Mouse (Mus musculus) forebrain, embryonic 13.5 days (tissue): ENCODE results near the gene Ddx54. TPM values are rescaled to one million over a fixed set of nuclear protein-coding genes. Genes with fewer than 3 reads are reported as not detected.

Source experiments
- ATAC-seq: fragments of 200-750 bp; cut with Nextera tagmentation; 2 replicates; pipeline ENCODE4 v1.8.0; 2017
- H3K27ac ChIP-seq: fragments of 300-500 bp; sonication (generic); 2 replicates; pipeline ENCODE4 v1.5.1; 2015; ENCODE audit warnings: inconsistent platforms, mild to moderate bottlenecking, moderate library complexity
- H3K27me3 ChIP-seq: fragments of 300-500 bp; sonication (generic); 2 replicates; pipeline ENCODE4 v1.6.1; 2015; ENCODE audit warnings: mild to moderate bottlenecking, inconsistent platforms
- H3K36me3 ChIP-seq: fragments of 300-500 bp; sonication (generic); 2 replicates; pipeline ENCODE4 v1.6.1; 2015; ENCODE audit warnings: mild to moderate bottlenecking, inconsistent platforms; ENCODE audit not compliant: poor library complexity, severe bottlenecking
- H3K4me1 ChIP-seq: fragments of 300-500 bp; sonication (generic); 2 replicates; pipeline ENCODE4 v1.6.1; 2015; ENCODE audit warnings: inconsistent platforms
- H3K4me2 ChIP-seq: fragments of 300-500 bp; sonication (generic); 2 replicates; pipeline ENCODE4 v1.6.1; 2015; ENCODE audit warnings: inconsistent platforms, mild to moderate bottlenecking, moderate library complexity
- H3K4me3 ChIP-seq: fragments of 300-500 bp; sonication (generic); 2 replicates; pipeline ENCODE4 v1.5.1; 2015; ENCODE audit warnings: mild to moderate bottlenecking, inconsistent platforms
- H3K9ac ChIP-seq: fragments of 300-500 bp; sonication (generic); 2 replicates; pipeline ENCODE4 v1.6.1; 2015; ENCODE audit warnings: mild to moderate bottlenecking, inconsistent platforms
- H3K9me3 ChIP-seq: fragments of 300-500 bp; sonication (generic); replicated peaks from 2 replicates; pipeline ENCODE4 v1.6.1; 2016; ENCODE audit warnings: inconsistent platforms
- WGBS: fragments of 180-500 bp; shearing (Covaris S2); methylation state at CpG from one replicate; pipeline ENCODE4 v1.1.7; 2015; 5-methylcytosine and 5-hydroxymethylcytosine counted together
- polyA plus RNA-seq: library from polyadenylated mRNA; unstranded; fragments of >200 nt; fragmentation: Nextera tagmentation; extraction: Ambion mirVana; gene quantifications from 2 replicates; pipeline ENCODE4 v1.2.1, GENCODE M21; 2015

Gene Ddx54
- polyA plus RNA-seq, 1 experiment from 2014 or later = 45.3 TPM

DNA sequence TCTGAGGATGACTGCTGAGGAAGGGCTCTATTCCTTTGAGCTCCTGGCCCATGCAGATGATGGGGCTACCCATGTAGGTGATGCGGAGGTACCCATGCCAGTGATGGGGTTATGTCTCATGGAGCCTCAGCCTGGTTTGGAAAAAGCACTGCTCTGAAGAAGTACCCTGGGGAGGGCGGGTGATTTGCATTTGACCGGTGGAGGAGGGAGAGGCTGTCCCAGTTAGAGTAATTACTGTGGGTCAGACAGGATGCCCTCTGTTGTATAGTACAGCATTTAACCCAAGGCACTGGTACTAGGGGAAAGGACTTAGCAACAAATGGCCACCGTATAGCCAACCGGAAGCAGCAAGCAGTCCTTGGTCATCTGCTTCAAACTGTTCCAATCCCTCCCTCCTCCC lies 22.3 kb downstream of the Ddx54 start:
- H3K9ac ChIP-seq = no peak overlapping the region
- no peak overlapping the region for H3K4me3 ChIP-seq
- WGBS = 62% methylated on average over 5 of the region's 5 CpGs
- H3K27me3 ChIP-seq = peaks cover 6% of the 10 kb centered on the region
- H3K4me2 ChIP-seq = no peak overlapping the region
- H3K4me1 ChIP-seq = peaks cover 4% of the 10 kb centered on the region; the same call in 1 of the 2 replicates
- H3K27ac ChIP-seq = no peak overlapping the region
- H3K36me3 ChIP-seq = no peaks in the 10 kb centered on the region
- no peaks in the 10 kb centered on the region for H3K9me3 ChIP-seq
- no peak for ATAC-seq

DNA sequence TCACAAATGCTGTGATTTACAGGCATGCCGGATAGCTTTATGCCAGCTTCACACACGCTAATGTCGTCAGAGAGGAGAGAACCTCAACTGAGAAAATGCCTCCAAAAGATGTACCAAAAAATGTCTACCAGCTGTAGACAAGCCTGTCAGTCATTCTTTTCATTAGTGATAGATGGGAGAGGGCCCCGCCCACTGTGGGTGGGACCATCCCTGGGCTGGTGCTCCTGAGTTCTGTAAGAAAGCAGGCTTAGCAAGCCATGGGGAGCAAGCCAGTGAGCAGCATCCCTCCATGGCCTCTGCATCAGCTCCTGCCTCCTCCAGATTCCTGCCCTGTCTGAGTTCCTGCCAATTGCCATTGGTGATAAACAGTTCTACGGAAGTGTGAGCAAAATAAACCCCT lies 23.1 kb downstream of the Ddx54 start:
- ATAC-seq = no peak
- 90% methylated on average over 5 of the region's 5 CpGs for WGBS
- no peaks in the 10 kb centered on the region for H3K9me3 ChIP-seq
- H3K36me3 ChIP-seq = no peaks in the 10 kb centered on the region
- H3K4me2 ChIP-seq = no peak overlapping the region
- peaks cover 4% of the 10 kb centered on the region; the same call in 1 of the 2 replicates for H3K4me1 ChIP-seq
- no peak overlapping the region for H3K9ac ChIP-seq
- H3K27me3 ChIP-seq = peaks cover 6% of the 10 kb centered on the region; the same call in 1 of the 2 replicates
- H3K27ac ChIP-seq = no peak overlapping the region
- no peak overlapping the region for H3K4me3 ChIP-seq

- ATAC-seq = no peak
- 91% methylated on average over 7 of the region's 7 CpGs for WGBS
- no peak overlapping the region for H3K4me2 ChIP-seq
- H3K4me3 ChIP-seq = no peak overlapping the region
- no peaks in the 10 kb centered on the region for H3K36me3 ChIP-seq
- H3K27me3 ChIP-seq = no peaks in the 10 kb centered on the region
- no peak overlapping the region for H3K9ac ChIP-seq
- no peaks in the 10 kb centered on the region for H3K9me3 ChIP-seq
- H3K27ac ChIP-seq = no peak overlapping the region
- H3K4me1 ChIP-seq = peaks cover 4% of the 10 kb centered on the region; the same call in 1 of the 2 replicates
These were observed 27.6 kb downstream of the Ddx54 start for GRCm38 (mm10) chr5:120640094-120640493.

DNA sequence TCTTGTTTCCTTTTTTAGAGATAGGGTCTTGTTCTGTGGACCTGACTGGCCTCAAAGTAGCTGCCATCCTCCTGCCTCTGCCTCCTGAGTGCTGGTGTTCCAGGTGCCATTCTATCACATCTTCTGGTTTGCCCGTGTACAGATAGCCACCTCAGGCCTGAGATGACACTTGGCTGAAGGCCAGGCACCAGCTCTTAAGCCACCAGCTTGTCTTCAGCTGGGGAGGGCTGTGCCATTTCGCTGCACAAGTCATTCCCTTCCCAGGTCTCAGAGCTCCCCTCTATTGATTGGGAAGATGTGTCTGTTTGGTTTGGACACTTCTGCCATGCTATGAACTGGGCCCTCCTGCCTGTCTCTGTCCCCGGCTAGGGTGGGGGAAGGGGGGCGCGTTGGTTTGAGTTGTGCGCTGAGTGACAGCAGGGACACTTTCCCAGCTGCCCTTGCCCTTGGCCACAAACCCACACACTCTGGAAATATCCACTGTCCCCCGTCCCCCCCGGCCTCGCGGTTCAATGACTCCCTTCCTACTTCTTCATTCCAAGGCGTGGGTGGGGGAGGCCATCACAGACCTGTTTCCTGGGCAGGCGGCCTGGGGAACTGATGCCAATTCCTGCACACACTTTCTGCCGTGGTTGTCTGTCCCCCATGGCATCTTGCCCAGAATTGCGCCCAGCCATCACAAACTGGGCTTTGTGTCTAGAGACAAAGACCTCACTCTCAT lies 31.0 kb downstream of the Ddx54 start:
- no peaks in the 10 kb centered on the region for H3K36me3 ChIP-seq
- H3K9me3 ChIP-seq = no peaks in the 10 kb centered on the region
- H3K4me1 ChIP-seq = peaks cover 6% of the 10 kb centered on the region
- no peak overlapping the region for H3K9ac ChIP-seq
- H3K27ac ChIP-seq = no peak overlapping the region
- ATAC-seq = no peak
- H3K27me3 ChIP-seq = peaks cover 19% of the 10 kb centered on the region
- no peak overlapping the region for H3K4me3 ChIP-seq
- 66% methylated on average over 14 of the region's 14 CpGs for WGBS
- no peak overlapping the region for H3K4me2 ChIP-seq

- H3K4me2 ChIP-seq = no peak overlapping the region
- WGBS = 93% methylated on average over 3 of the region's 3 CpGs
- ATAC-seq = no peak
- H3K27ac ChIP-seq = no peak overlapping the region
- H3K9ac ChIP-seq = no peak overlapping the region
- H3K9me3 ChIP-seq = no peaks in the 10 kb centered on the region
- no peak overlapping the region for H3K4me3 ChIP-seq
- H3K27me3 ChIP-seq = peaks cover 26% of the 10 kb centered on the region
- no peaks in the 10 kb centered on the region for H3K36me3 ChIP-seq
- H3K4me1 ChIP-seq = peaks cover 13% of the 10 kb centered on the region
These were observed 31.7 kb downstream of the Ddx54 start for GRCm38 (mm10) chr5:120644227-120644626.

DNA sequence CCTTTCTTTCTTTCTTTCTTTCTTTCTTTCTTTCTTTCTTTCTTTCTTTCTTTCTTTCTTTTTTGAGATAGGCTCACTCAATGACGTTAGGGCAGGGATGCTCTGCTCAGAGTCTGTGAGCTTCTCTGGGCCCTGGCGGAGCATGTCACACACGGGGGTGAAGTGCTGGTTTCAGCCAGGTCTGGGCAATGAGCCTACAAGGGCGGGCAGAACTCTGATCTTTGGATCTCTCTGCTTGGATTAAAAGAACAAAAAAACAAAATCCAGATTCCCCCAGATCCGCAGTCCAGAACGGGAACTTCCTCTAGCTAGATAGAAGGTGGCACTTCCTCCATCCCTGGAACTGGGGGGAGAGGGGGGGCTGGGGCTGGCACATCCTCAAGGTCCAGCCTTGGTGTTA lies 33.3 kb downstream of the Ddx54 start:
- no peak for ATAC-seq
- no peak overlapping the region for H3K4me3 ChIP-seq
- no peak overlapping the region for H3K4me2 ChIP-seq
- WGBS = 52% methylated on average over 6 of the region's 6 CpGs
- no peaks in the 10 kb centered on the region for H3K9me3 ChIP-seq
- no peak overlapping the region for H3K9ac ChIP-seq
- H3K4me1 ChIP-seq = peaks cover 18% of the 10 kb centered on the region
- H3K27ac ChIP-seq = no peak overlapping the region
- H3K27me3 ChIP-seq = peaks cover 42% of the 10 kb centered on the region
- H3K36me3 ChIP-seq = no peaks in the 10 kb centered on the region

DNA sequence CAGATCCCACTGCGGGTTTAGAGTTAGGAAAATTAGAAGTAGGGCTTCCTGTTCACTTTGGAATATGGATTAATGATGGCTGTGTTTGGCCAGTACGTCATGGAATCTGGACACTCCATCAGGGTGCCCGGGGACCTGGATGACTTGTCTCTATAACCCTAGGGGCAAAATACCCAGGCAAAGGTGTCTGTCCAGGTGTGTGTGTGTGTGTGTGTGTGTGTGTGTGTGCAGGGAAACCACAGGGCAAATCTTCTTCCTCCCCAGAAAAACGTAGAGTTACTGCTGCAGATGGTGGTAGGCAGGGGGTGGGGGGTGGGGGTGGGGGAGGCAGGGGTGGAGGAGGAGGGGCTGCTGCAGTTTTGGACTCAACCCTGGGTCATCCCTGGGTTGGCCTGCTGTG lies 34.8 kb downstream of the Ddx54 start:
- H3K27ac ChIP-seq = no peak overlapping the region
- H3K27me3 ChIP-seq = peaks cover 50% of the 10 kb centered on the region
- H3K9ac ChIP-seq = no peak overlapping the region
- H3K4me1 ChIP-seq = peaks cover 18% of the 10 kb centered on the region
- no peaks in the 10 kb centered on the region for H3K9me3 ChIP-seq
- WGBS = 85% methylated on average over 4 of the region's 4 CpGs
- no peak overlapping the region for H3K4me2 ChIP-seq
- H3K4me3 ChIP-seq = no peak overlapping the region
- H3K36me3 ChIP-seq = no peaks in the 10 kb centered on the region
- ATAC-seq = no peak

- Histone ChIP-seq H3K4me2 (peak overlapping the region; percentile 53; the same call in 1 of the 2 replicates), H3K27ac (no peak overlapping the region), H3K27me3 (peaks cover 50% of the 10 kb centered on the region), H3K9ac (no peak overlapping the region), H3K36me3 (no peaks in the 10 kb centered on the region), H3K4me3 (no peak overlapping the region), H3K9me3 (no peaks in the 10 kb centered on the region), H3K4me1 (peaks cover 18% of the 10 kb centered on the region)
- no peak for ATAC-seq
- WGBS = 42% methylated on average over 12 of the region's 12 CpGs
These were observed 35.4 kb downstream of the Ddx54 start for GRCm38 (mm10) chr5:120647814-120648491.

DNA sequence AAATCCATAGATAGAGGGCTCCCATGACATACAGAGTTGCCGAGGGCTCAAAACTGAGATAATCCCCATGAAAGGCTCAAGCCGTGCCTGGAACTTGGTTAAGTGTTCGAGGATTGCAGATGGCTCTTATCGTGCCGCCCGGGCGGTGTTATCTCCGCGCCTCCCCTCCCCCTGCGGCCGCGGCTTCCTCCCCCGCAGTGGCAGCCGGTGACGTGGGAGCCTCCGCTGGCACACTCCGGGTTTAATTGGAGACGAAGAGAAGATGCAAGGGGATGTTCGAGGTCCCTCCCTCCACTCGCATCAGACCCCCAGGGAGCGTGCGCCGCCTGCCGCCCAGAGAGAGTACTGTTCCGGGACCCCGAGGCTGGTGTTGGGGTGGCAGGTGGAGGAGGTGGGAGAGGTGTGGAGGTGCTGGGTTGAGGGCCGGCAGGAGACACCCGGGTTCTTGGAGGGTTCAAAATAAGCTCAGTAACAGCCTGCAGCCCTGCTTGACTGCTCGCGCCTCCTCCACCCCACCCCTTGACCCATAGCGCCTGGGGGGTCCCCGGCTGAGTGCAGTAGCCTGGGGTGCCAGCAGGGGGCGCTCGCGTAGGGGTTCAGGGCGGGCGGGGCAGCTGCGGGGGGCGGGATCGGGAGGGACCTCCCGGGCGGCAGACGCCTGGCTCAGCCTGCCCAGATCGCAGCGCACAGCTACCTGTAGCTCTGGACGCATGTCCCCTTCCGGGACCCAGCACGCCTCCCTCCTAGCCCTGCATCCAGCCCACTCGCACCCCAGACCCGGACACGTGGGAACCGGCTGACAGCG lies 36.2 kb downstream of the Ddx54 start, which contains the start of gene Rasal1:
TSS of gene Rasal1 (plus strand) at position 244 of the 805 bp plus-strand sequence.
- Histone ChIP-seq H3K4me3 (peak within 1 kb of the TSS; percentile 23), H3K9ac (peak within 1 kb of the TSS; percentile 48), H3K36me3 (no peaks in the 10 kb centered on the region), H3K27me3 (peaks cover 50% of the 10 kb centered on the region), H3K9me3 (no peaks in the 10 kb centered on the region), H3K4me1 (peaks cover 14% of the 10 kb centered on the region), H3K27ac (no peak within 1 kb of the TSS), H3K4me2 (peak within 1 kb of the TSS; percentile 53)
- WGBS = under 1% methylated on average over 38 of the region's 53 CpGs
- ATAC-seq = peak; percentile 58

- H3K27me3 ChIP-seq = peaks cover 50% of the 10 kb centered on the region
- ATAC-seq = peak; percentile 43; the same call in 1 of the 2 replicates
These were observed 36.9 kb downstream of the Ddx54 start for GRCm38 (mm10) chr5:120649374-120649933.

GRCm38 (mm10) chr5:120649938-120650337 lies 37.4 kb downstream of the Ddx54 start:
- ATAC-seq = no peak
- H3K9ac ChIP-seq = no peak overlapping the region
- no peaks in the 10 kb centered on the region for H3K36me3 ChIP-seq
- H3K4me1 ChIP-seq = peaks cover 14% of the 10 kb centered on the region
- peaks cover 50% of the 10 kb centered on the region for H3K27me3 ChIP-seq
- no peak overlapping the region for H3K4me2 ChIP-seq
- H3K27ac ChIP-seq = no peak overlapping the region
- no peak overlapping the region for H3K4me3 ChIP-seq
- WGBS = 20% methylated on average over 13 of the region's 13 CpGs
- no peaks in the 10 kb centered on the region for H3K9me3 ChIP-seq

More at GRCm38 (mm10) chr5:120649374-120649933, 36.9 kb downstream of the Ddx54 start:
- H3K9ac ChIP-seq = no peak overlapping the region
- peak overlapping the region; percentile 53 for H3K4me2 ChIP-seq
- peaks cover 14% of the 10 kb centered on the region for H3K4me1 ChIP-seq
- WGBS = 1% methylated on average over 21 of the region's 21 CpGs
- H3K9me3 ChIP-seq = no peaks in the 10 kb centered on the region
- peak overlapping the region; percentile 23 for H3K4me3 ChIP-seq
- H3K27ac ChIP-seq = no peak overlapping the region
- no peaks in the 10 kb centered on the region for H3K36me3 ChIP-seq
